Comparison of ENCODE assay signal across 13 mouse cellular contexts in genomic region chr5:139945715-139946364, GRCm38 (mm10). TPM values are rescaled to one million over a fixed set of nuclear protein-coding genes. Genes with fewer than 3 reads are reported as not detected.
A peak's percentile ranks its signal among the peaks of the same experiment; 100 is the strongest.
DNase-seq lines count a peak whose midpoint lies in the region; ATAC-seq lines count a peak whose summit lies in the region.
"Had no signal": no experiment of that assay in that cellular context is flagged by ENCODE, and none has a peak within 500 bp of the region (broad histone marks: within the 10 kb centered on the region; RNA-seq: fewer than 3 reads in every experiment).

No protein-coding gene starts in this region.

- DNase-seq in cerebellum, adult 18-20 months = peak; percentile 45 to 56
- DNase-seq in cerebellum, postnatal 4 days (ENCODE audit: low spot score in 2 of 2) = no peak
- DNase-seq in urinary bladder, postnatal 14 days (ENCODE audit: low spot score) = no peak
- DNase-seq: B cell, adult 2 months; lung, embryonic 14.5 days; thymus, postnatal 14 days had no signal

- H3K9ac ChIP-seq in liver, embryonic 16.5 days (ENCODE audit: low read depth, low read length) = no peak overlapping the region
- no peak overlapping the region for H3K9ac ChIP-seq in liver, embryonic 12.5 days
- H3K9ac ChIP-seq in intestine, embryonic 16.5 days (ENCODE audit: low read depth, low read length) = peak overlapping the region; percentile 19; the same call in 1 of the 2 replicates
- H3K9ac ChIP-seq in stomach, embryonic 15.5 days = no peak overlapping the region
- H3K9ac ChIP-seq: embryonic facial prominence, embryonic 15.5 days; lung, embryonic 14.5 days had no signal

- 52% methylated on average over 12 of the region's 12 CpGs for WGBS in liver, embryonic 16.5 days (ENCODE audit: insufficient replicate concordance)
- WGBS in liver, embryonic 12.5 days (ENCODE audit: insufficient replicate concordance) = 56% methylated on average over 12 of the region's 12 CpGs
- WGBS in intestine, embryonic 16.5 days = 63% methylated on average over 12 of the region's 12 CpGs
- 61% methylated on average over 12 of the region's 12 CpGs for WGBS in stomach, embryonic 15.5 days

- no peaks in the 10 kb centered on the region for H3K36me3 ChIP-seq in liver, embryonic 16.5 days (ENCODE audit: control insufficient read depth, insufficient read depth)
- H3K36me3 ChIP-seq in liver, embryonic 12.5 days = no peaks in the 10 kb centered on the region
- no peaks in the 10 kb centered on the region for H3K36me3 ChIP-seq in intestine, embryonic 16.5 days (ENCODE audit: control insufficient read depth, insufficient read depth, low read length)
- no peaks in the 10 kb centered on the region for H3K36me3 ChIP-seq in stomach, embryonic 15.5 days
- H3K36me3 ChIP-seq: embryonic facial prominence, embryonic 15.5 days had no signal

- 0 out of 2 replicates have a peak, but pooled peaks have one; percentile 24 for ATAC-seq in liver, embryonic 16.5 days (ENCODE audit: low read depth)
- no peak for ATAC-seq in liver, embryonic 12.5 days
- peak; percentile 92 for ATAC-seq in intestine, embryonic 16.5 days
- peak; percentile 60 for ATAC-seq in stomach, embryonic 15.5 days (ENCODE audit: insufficient read depth, low FRiP score, low read depth)
- no peak for ATAC-seq in frontal cortex, adult (ENCODE audit: low TSS enrichment)

- H3K4me2 ChIP-seq in liver, embryonic 16.5 days (ENCODE audit: low read depth, low read length) = no peak overlapping the region
- no peak overlapping the region for H3K4me2 ChIP-seq in liver, embryonic 12.5 days
- no peak overlapping the region for H3K4me2 ChIP-seq in intestine, embryonic 16.5 days (ENCODE audit: low read depth, low read length)
- no peak overlapping the region for H3K4me2 ChIP-seq in stomach, embryonic 15.5 days
- H3K4me2 ChIP-seq: embryonic facial prominence, embryonic 15.5 days; lung, embryonic 14.5 days had no signal

- no peak overlapping the region for H3K27ac ChIP-seq in liver, embryonic 16.5 days (ENCODE audit: low read length)
- no peak overlapping the region for H3K27ac ChIP-seq in liver, embryonic 12.5 days
- peak overlapping the region; percentile 66 for H3K27ac ChIP-seq in intestine, embryonic 16.5 days (ENCODE audit: low read length)
- H3K27ac ChIP-seq in stomach, embryonic 15.5 days = no peak overlapping the region
- H3K27ac ChIP-seq: embryonic facial prominence, embryonic 15.5 days; heart, adult 2 months had no signal

- no peak overlapping the region for H3K4me3 ChIP-seq in liver, embryonic 16.5 days (ENCODE audit: low read depth, low read length)
- no peak overlapping the region for H3K4me3 ChIP-seq in liver, embryonic 12.5 days
- H3K4me3 ChIP-seq in intestine, embryonic 16.5 days (ENCODE audit: low read length) = no peak overlapping the region
- H3K4me3 ChIP-seq in stomach, embryonic 15.5 days (replicated peaks) = no peak overlapping the region
- H3K4me3 ChIP-seq: embryonic facial prominence, embryonic 15.5 days; heart, adult 2 months had no signal

- no peaks in the 10 kb centered on the region for H3K4me1 ChIP-seq in liver, embryonic 16.5 days (ENCODE audit: control insufficient read depth, low read depth, low read length)
- no peaks in the 10 kb centered on the region for H3K4me1 ChIP-seq in liver, embryonic 12.5 days
- H3K4me1 ChIP-seq in intestine, embryonic 16.5 days (ENCODE audit: control insufficient read depth, insufficient read depth, low read length) = peaks cover 6% of the 10 kb centered on the region
- no peaks in the 10 kb centered on the region for H3K4me1 ChIP-seq in stomach, embryonic 15.5 days

- no peaks in the 10 kb centered on the region for H3K27me3 ChIP-seq in liver, embryonic 16.5 days (ENCODE audit: control insufficient read depth, insufficient read depth, low read depth, low read length)
- H3K27me3 ChIP-seq in liver, embryonic 12.5 days (replicated peaks) = no peaks in the 10 kb centered on the region
- H3K27me3 ChIP-seq in intestine, embryonic 16.5 days (replicated peaks; ENCODE audit: control insufficient read depth, insufficient read depth, low read length) = no peaks in the 10 kb centered on the region
- H3K27me3 ChIP-seq in stomach, embryonic 15.5 days (replicated peaks) = no peaks in the 10 kb centered on the region
- H3K27me3 ChIP-seq: embryonic facial prominence, embryonic 15.5 days had no signal

- no peaks in the 10 kb centered on the region for H3K9me3 ChIP-seq in liver, embryonic 16.5 days (replicated peaks; ENCODE audit: control insufficient read depth, low read length)
- H3K9me3 ChIP-seq in liver, embryonic 12.5 days (replicated peaks) = peaks cover under 1% of the 10 kb centered on the region; the same call in 1 of the 2 replicates
- H3K9me3 ChIP-seq in intestine, embryonic 16.5 days (ENCODE audit: control insufficient read depth, low read length) = no peaks in the 10 kb centered on the region
- H3K9me3 ChIP-seq in stomach, embryonic 15.5 days = no peaks in the 10 kb centered on the region
- H3K9me3 ChIP-seq: embryonic facial prominence, embryonic 15.5 days had no signal

RNA-seq across cellular contexts. Expression of gene Elfn1, which starts 38.1 kb away (rescaled TPM):
- 0.04 TPM in 1 of 2 replicates, not detected in the other for polyA plus RNA-seq in liver, embryonic 16.5 days (2015; fragmentation: Nextera tagmentation; extraction: Ambion mirVana)
- polyA plus RNA-seq in liver, embryonic 12.5 days (2016; fragmentation: Nextera tagmentation; extraction: Ambion mirVana) = 0.05 and 0.14 TPM in 2 replicates
- polyA plus RNA-seq in intestine, embryonic 16.5 days (2015; fragmentation: Nextera tagmentation; extraction: Ambion mirVana) = 0.16 and 0.17 TPM in 2 replicates
- polyA plus RNA-seq in stomach, embryonic 15.5 days (2015; fragmentation: Nextera tagmentation; extraction: Ambion mirVana) = 0.24 and 0.79 TPM in 2 replicates

Comparison
In these comparisons a context has a peak if more than half of its experiments do, and no peak if none do; other contexts are left out.
1. DNase-seq: peak in cerebellum, adult 18-20 months (2 of 2); none in cerebellum, postnatal 4 days (0 of 2) and urinary bladder, postnatal 14 days (single experiment).
2. ATAC-seq: peak in liver, embryonic 16.5 days (single experiment), intestine, embryonic 16.5 days (single experiment) and stomach, embryonic 15.5 days (single experiment); none in liver, embryonic 12.5 days (single experiment) and frontal cortex, adult (single experiment).